Mouse (Mus musculus): ENCODE measurements at regions not wholly inside any gene's neighbourhood (a gene's known extent, or its start where the extent isn't known, plus 50 kb on each side); places are given as distances from the start of the nearest gene placed in this dataset.

- no peak for DNase-seq (ENCODE audit: low read depth, low spot score)
Observed at GRCm38 (mm10) chr12:10231683-10232082, 138.1 kb upstream of the Nt5c1b start.

- no peak for DNase-seq (ENCODE audit: low read depth, low spot score)
Observed at GRCm38 (mm10) chr12:10248110-10248509, 121.7 kb upstream of the Nt5c1b start.

- DNase-seq (ENCODE audit: low read depth, low spot score), result no peak
Observed at GRCm38 (mm10) chr12:10256385-10256784, 113.4 kb upstream of the Nt5c1b start.

DNA sequence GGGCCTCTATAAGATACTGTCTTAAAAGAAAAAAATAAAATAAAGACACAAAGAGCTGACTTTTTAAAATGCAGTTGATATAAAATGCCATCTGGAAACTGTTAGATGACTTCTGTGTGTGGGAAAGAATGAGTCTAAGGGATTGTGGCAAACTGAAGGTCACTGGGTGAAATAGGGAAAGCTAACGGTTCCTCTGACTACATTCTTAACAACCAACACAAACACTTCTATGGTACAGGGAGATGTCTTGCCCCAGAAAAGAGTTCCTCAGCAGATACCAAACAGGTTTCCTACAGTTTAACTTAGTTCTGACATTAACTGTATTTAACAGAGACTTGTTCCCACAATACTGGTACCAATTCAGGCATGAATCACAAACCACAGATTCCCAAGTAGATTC is 103.6 kb upstream of the Nt5c1b start:
- no peak for DNase-seq (ENCODE audit: low read depth, low spot score)

- no peak for DNase-seq (ENCODE audit: low read depth, low spot score)
Observed at GRCm38 (mm10) chr12:10272038-10272437, 97.7 kb upstream of the Nt5c1b start.

DNA sequence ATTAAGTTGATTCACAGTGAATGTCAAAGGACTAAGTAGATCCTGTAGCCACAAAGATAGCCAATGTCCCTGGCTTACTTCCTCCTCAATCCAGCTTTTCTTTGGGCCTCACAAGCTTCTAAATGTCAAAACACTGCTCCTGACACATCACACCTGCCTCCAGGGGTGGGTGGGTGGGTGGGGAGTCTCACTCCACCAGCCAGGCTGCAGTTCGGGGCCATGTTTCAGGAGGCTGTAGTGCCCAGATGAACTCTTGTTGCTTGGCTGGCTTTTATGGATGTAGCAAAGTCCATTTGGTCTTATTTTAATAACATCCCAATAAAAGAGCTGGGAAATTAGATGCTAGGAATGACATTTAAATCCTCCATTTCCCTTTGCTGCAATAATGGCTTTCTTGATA is 94.5 kb upstream of the Nt5c1b start:
- DNase-seq (ENCODE audit: low read depth, low spot score), result no peak

DNA sequence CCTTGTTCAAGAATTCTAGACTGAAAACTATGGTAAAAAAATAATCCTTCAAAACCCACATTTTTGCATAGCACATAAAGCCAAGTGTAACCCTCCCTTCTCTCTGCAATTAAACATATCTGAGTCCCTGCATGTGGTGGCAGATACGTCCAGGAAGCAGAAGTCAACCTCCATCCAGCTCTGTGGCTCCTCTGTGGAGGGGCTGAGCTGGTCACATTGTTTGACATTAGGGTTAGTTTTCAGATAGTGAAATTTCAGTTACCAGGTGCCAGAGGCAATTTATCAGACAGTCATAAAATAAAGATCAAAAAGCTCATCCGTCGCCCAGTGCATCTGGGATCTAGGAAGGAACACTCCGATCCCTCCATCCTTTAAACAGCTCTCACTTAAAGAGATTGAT is 77.1 kb upstream of the Nt5c1b start:
- no peak for DNase-seq (ENCODE audit: low read depth, low spot score)

- no peak for DNase-seq (ENCODE audit: low read depth, low spot score)
Observed at GRCm38 (mm10) chr12:10305970-10306369, 63.8 kb upstream of the Nt5c1b start.
